Mouse (Mus musculus): ENCODE results near the gene Scyl1. TPM values are rescaled to one million over a fixed set of nuclear protein-coding genes. Genes with fewer than 3 reads are reported as not detected.

Scyl1 gene
- polyA plus RNA-seq, 1 experiment = 83.1 TPM

DNA sequence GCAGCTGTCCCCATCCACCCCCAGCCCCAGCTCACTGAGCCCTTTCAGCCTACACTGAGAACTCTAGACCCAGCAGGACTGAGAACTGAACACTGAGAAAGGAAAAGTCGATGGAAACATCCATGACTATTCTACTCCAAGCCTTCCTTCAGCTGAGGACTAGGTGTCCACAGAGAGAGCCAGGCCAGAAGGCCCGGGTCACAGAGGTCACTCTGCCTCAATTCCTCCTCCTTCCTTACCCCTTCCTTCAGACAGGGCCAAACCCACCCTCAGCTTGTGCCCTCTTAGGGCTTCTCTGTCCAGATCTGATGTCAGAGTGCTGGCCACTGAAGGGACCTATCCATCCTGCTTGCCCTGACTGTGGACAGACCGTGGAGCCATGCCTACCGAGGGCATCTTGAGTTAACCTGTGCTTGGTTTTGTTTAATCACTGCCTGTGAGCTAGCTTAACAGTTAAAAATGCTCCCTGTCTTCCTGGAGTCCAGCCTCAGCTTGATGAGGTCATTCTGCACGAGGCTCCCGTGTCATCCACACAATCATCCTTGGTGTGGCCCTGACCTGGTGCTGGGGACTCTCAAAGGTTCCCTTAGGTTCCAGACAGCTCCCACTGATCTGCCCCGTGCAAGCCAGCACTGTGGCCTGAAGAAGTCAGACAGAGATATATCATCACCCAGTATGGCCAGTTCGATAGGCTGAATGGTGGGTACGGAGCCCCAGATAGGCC, 39.8 kb upstream of the Scyl1 start:
- peak overlapping the region; percentile 99 for H3K27ac ChIP-seq (ENCODE audit: insufficient read depth, low read length)
- H3K4me3 ChIP-seq (ENCODE audit: insufficient read depth, low read length) = no peak overlapping the region
- peaks cover 49% of the 10 kb centered on the region for H3K4me1 ChIP-seq (ENCODE audit: control insufficient read depth, insufficient read depth, low read length)
- TF ChIP-seq POLR2A (IDR thresholded peaks at IDR 0.05; ENCODE audit: low read depth, low read length) = no peak; the same call in 1 of the 2 replicates
- no peak for TF ChIP-seq CTCF (IDR thresholded peaks at IDR 0.05; ENCODE audit: borderline replicate concordance, insufficient read depth, low read length)

DNA sequence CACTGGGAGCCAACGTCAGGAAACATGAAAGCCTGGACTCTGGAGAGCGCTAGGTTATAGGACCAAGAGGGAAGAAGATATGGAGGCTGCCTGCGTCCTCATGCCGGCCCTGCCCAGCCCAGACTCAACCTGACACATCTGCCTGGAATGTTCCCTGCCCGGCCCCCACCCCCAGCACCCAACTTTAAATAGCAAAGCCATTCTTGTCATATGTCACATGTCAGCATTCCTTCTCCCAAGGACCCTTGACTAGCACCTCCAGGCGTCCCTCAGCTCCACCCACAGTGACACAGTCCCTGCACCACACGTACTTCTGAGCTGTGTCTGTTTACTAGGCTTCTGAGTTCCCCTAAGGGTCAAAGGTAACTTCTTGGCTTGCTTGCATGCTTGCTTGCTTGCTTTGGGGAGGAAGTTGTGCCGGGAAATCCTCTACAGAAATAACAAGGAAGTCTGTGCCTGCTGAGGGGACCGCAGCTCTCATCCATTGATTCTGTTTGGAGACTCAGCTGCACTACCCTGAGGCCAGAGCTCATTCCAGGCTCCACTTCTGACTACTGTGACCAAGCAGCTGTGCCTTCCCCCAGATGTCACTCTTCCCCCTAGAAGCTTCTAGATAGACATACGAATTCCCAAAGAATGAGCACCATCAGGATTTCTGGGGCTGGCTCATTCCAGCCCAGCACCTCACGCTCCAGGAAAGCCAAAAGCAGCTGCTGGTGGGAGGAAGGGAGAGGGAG, 39.1 kb upstream of the Scyl1 start:
- peaks cover 49% of the 10 kb centered on the region for H3K4me1 ChIP-seq (ENCODE audit: control insufficient read depth, insufficient read depth, low read length)
- TF ChIP-seq POLR2A (IDR thresholded peaks at IDR 0.05; ENCODE audit: low read depth, low read length) = peak; percentile 37
- TF ChIP-seq CTCF (IDR thresholded peaks at IDR 0.05; ENCODE audit: borderline replicate concordance, insufficient read depth, low read length) = no peak
- H3K27ac ChIP-seq (ENCODE audit: insufficient read depth, low read length) = peak overlapping the region; percentile 99
- H3K4me3 ChIP-seq (ENCODE audit: insufficient read depth, low read length) = no peak overlapping the region

DNA sequence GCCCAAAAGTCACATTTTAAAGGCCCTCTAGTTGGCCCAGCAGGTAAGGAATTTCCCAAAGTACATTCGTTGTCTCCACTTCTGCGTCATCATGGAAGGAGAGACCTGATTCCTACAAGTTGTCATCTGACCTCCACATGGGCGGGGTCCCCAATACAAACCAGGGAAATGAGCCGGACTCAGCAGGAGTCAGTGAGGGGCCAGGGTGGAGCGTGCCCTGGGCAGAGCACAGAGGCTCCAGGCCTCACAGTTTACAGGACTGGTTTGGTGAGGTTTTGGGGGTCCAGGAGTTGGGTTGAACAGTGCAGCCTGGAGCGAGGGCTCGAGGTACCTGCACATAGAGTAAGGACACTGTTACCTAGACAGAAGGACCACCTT, 38.5 kb upstream of the Scyl1 start:
- TF ChIP-seq CTCF (IDR thresholded peaks at IDR 0.05; ENCODE audit: borderline replicate concordance, insufficient read depth, low read length) (no peak), POLR2A (IDR thresholded peaks at IDR 0.05; ENCODE audit: low read depth, low read length) (0 out of 2 replicates have a peak, but pooled peaks have one; percentile 63)
- H3K4me1 ChIP-seq (ENCODE audit: control insufficient read depth, insufficient read depth, low read length) = peaks cover 50% of the 10 kb centered on the region
- no peak overlapping the region for H3K4me3 ChIP-seq (ENCODE audit: insufficient read depth, low read length)
- peak overlapping the region; percentile 99 for H3K27ac ChIP-seq (ENCODE audit: insufficient read depth, low read length)

GRCm38 (mm10) chr19:5808955-5809711, 37.9 kb upstream of the Scyl1 start:
- TF ChIP-seq POLR2A (IDR thresholded peaks at IDR 0.05; ENCODE audit: low read depth, low read length) (peak; percentile 28; the same call in 1 of the 2 replicates), CTCF (IDR thresholded peaks at IDR 0.05; ENCODE audit: borderline replicate concordance, insufficient read depth, low read length) (no peak)
- H3K4me3 ChIP-seq (ENCODE audit: insufficient read depth, low read length) = no peak overlapping the region
- H3K4me1 ChIP-seq (ENCODE audit: control insufficient read depth, insufficient read depth, low read length) = peaks cover 47% of the 10 kb centered on the region
- H3K27ac ChIP-seq (ENCODE audit: insufficient read depth, low read length) = peak overlapping the region; percentile 99

DNA sequence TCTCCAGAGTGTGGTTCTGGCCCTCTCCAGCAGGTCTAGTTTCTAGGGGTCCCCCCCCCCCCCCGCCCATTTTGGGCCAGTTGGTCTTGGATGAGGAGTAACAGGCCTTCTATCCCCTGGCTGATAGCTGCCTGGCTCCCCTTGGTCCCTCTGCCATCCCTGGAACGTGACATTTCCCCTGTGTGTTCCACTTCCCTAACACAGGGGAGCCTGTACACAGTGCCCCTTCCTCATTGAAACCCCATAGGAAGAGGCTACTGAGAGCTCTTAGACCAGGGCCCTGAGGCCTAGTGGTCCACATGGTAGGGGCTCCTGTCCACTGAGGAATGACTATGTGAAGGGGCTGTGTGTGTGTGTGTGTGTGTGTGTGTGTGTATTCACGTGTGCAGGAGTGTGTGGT, 36.5 kb upstream of the Scyl1 start:
- TF ChIP-seq POLR2A (IDR thresholded peaks at IDR 0.05; ENCODE audit: low read depth, low read length) (no peak), CTCF (IDR thresholded peaks at IDR 0.05; ENCODE audit: borderline replicate concordance, insufficient read depth, low read length) (no peak)
- no peak overlapping the region for H3K27ac ChIP-seq (ENCODE audit: insufficient read depth, low read length)
- H3K4me1 ChIP-seq (ENCODE audit: control insufficient read depth, insufficient read depth, low read length) = peaks cover 46% of the 10 kb centered on the region
- no peak overlapping the region for H3K4me3 ChIP-seq (ENCODE audit: insufficient read depth, low read length)

GRCm38 (mm10) chr19:5806809-5807205, 35.6 kb upstream of the Scyl1 start:
- Histone ChIP-seq H3K4me1 (ENCODE audit: control insufficient read depth, insufficient read depth, low read length) (peaks cover 40% of the 10 kb centered on the region), H3K27ac (ENCODE audit: insufficient read depth, low read length) (peak overlapping the region; percentile 92), H3K4me3 (ENCODE audit: insufficient read depth, low read length) (no peak overlapping the region)
- TF ChIP-seq CTCF (IDR thresholded peaks at IDR 0.05; ENCODE audit: borderline replicate concordance, insufficient read depth, low read length) (no peak), POLR2A (IDR thresholded peaks at IDR 0.05; ENCODE audit: low read depth, low read length) (no peak)

DNA sequence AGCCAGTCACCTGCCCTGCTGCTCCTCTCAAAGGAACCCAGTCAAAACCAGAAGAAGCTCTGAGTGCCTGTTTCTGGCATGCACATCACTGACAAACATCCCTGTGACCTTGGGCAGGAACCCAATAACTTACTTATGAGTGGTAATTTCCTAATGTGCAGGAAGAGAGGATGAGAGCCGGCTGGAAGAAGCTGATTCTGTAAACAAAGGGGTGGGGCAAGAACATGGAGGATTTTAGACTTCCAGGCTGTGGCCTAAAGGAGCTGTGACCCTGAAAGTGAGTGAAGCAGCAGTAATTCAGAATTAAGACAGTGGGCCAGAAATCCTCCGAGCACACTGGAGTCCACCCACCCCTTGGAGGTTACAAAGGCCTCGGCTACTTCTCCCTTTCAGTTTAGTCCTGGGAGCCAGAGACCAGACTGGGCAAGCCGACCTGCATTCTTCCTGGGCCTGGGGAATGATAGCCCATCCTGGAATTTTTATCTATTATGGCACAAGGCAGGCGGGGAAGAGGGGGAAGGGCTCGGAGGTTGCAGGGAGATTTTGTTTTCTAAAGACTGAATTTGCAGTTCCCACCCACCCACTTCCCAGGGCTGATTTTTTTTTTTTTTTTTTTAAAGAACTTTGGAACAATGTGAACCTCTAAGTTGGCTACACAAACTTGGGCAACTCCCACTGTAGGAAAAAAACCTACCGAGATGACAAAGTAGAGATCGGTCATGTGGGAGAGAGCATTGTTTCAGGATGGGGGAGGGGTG, 35.0 kb upstream of the Scyl1 start:
- Histone ChIP-seq H3K4me3 (ENCODE audit: insufficient read depth, low read length) (no peak overlapping the region), H3K27ac (ENCODE audit: insufficient read depth, low read length) (peak overlapping the region; percentile 100), H3K4me1 (ENCODE audit: control insufficient read depth, insufficient read depth, low read length) (peaks cover 34% of the 10 kb centered on the region)
- no peak for TF ChIP-seq POLR2A (IDR thresholded peaks at IDR 0.05; ENCODE audit: low read depth, low read length)
- TF ChIP-seq CTCF (IDR thresholded peaks at IDR 0.05; ENCODE audit: borderline replicate concordance, insufficient read depth, low read length) = no peak

DNA sequence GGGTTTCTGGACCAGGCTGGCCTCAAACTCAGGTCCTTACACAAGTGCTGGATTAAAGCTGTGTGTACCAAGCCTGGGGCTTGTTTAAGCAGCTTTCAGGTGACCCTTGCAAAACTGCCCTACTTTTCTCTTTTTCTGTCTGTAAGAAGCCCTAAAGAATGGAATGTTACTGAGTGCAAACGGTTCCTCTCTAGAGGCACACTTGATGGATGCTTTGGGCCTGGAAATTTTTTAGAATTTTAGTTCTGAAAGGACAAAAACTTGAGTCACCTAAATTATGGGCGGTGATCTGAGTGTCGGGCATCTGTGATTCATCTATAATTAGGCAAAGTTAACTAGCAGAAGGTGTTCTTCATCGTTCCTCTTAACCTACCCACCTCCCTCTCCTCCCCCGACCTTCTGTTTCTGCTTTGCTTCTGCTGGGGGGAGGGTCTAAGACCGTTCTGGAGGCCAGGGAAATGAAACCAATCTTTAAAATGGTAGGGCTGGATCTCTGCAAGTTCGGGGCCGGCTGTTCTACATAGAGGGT, 33.2 kb upstream of the Scyl1 start:
- H3K4me3 ChIP-seq (ENCODE audit: insufficient read depth, low read length) = no peak overlapping the region
- TF ChIP-seq CTCF (IDR thresholded peaks at IDR 0.05; ENCODE audit: borderline replicate concordance, insufficient read depth, low read length) (no peak), POLR2A (IDR thresholded peaks at IDR 0.05; ENCODE audit: low read depth, low read length) (peak; percentile 6)
- H3K4me1 ChIP-seq (ENCODE audit: control insufficient read depth, insufficient read depth, low read length) = peaks cover 25% of the 10 kb centered on the region
- H3K27ac ChIP-seq (ENCODE audit: insufficient read depth, low read length) = peak overlapping the region; percentile 100

GRCm38 (mm10) chr19:5803881-5804279, 32.7 kb upstream of the Scyl1 start:
- peak overlapping the region; percentile 100 for H3K27ac ChIP-seq (ENCODE audit: insufficient read depth, low read length)
- peak overlapping the region; percentile 22; the same call in 1 of the 2 replicates for H3K4me3 ChIP-seq (ENCODE audit: insufficient read depth, low read length)
- peaks cover 24% of the 10 kb centered on the region for H3K4me1 ChIP-seq (ENCODE audit: control insufficient read depth, insufficient read depth, low read length)
- TF ChIP-seq CTCF (IDR thresholded peaks at IDR 0.05; ENCODE audit: borderline replicate concordance, insufficient read depth, low read length) = no peak
